Mouse (Mus musculus) heart, adult 2 months (tissue): ENCODE data around the gene Gm20388.

ENCODE experiments used
- CTCF ChIP-seq: fragments of 200-600 bp; IDR thresholded peaks from 2 replicates; pipeline ENCODE4 v1.8.1; 2022; ENCODE audit warnings: antibody characterized with exemption, mild to moderate bottlenecking, moderate library complexity
- EP300 ChIP-seq: fragments of 200-500 bp; IDR thresholded peaks from 2 replicates; pipeline ENCODE4 v1.6.1; 2011; ENCODE audit warnings: low read depth, low read length, control low read depth; ENCODE audit not compliant: insufficient read depth
- POLR2A ChIP-seq: fragments of 200-500 bp; IDR thresholded peaks from 2 replicates; pipeline ENCODE4 v1.6.1; 2011; ENCODE audit warnings: mild to moderate bottlenecking, low read depth, low read length, control low read depth; ENCODE audit not compliant: insufficient read depth

DNA sequence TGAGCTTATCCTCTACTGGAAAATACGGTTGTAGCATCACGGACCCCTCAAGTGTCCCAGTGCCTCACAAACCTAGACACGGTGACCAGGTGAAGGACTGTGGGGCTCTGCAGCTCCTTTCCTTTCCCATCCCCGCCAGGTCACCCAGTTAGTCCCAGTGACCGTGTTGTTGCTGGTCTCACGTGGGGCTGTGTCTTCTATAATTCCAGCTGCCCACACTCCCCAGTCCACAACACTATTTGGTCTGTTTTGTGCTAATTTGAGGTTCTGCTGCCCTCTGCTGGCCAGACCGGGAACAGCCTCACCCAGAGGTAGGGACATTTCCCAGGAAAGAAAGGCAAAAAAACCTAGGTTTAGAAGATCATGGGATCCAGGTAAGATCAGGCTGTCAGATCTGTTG is 4439.0 kb downstream of the Gm20388 start:
- TF ChIP-seq POLR2A (no peak), CTCF (peak; percentile 97; the same call in 1 of the 2 replicates), EP300 (peak; percentile 91; the same call in 1 of the 2 replicates)
